Comparison of ENCODE assay signal across 12 mouse cellular contexts in the genomic region with DNA sequence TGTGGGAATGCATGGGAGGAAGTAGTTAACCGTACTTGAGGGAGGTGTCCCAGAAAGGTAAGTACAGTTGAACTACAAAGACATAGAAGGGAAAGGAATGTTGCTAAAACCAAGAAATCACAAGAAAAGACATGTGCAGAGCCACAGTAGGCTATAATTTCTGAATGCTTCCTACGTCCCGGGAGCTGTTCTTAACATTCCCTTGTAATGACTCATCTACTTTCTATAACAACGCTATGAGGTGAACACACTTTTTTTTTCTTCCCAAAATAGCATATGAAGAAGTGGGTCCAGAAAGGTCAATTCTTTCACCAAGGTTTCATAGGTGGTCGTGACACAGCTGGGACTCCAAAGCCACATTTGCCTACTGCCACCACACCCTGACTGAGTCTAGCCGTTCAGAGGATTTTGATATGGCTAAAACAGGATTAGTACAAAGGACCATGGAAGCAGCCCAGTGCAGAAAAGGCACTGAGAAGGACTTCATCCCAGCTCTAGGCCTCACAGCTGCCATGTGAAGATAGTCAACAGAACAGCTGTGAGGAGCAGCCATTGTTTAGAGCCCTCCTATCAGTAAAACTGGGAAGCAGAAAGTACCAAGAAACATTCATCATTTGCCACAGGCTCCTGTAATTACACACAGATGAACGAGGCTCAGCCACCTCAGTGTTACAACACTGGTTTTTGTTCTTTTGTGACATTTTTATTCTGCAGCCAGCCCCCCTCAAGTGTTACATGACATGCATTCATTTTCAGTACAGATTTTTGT.
DNase-seq lines count a peak whose midpoint lies in the region; ATAC-seq lines count a peak whose summit lies in the region.
"Had no signal": no experiment of that assay in that cellular context is flagged by ENCODE, and none has a peak within 500 bp of the region (broad histone marks: within the 10 kb centered on the region; RNA-seq: fewer than 3 reads in every experiment).

No protein-coding gene starts in this region.

- no peak for DNase-seq in forebrain, embryonic 10.5 days (ENCODE audit: extremely low spot score, low spot score)
- peak; percentile 45 for DNase-seq in 3T3-L1 (ENCODE audit: low read depth, low spot score)
- DNase-seq in heart, embryonic 10.5 days (ENCODE audit: low spot score) = no peak
- DNase-seq in limb, embryonic 11.5 days (ENCODE audit: low spot score) = peak; percentile 66
- no peak for DNase-seq in right cerebral cortex, postnatal 25 days
- DNase-seq in thymus, adult 18-20 months = no peak
- DNase-seq in thymus, postnatal 25 days = no peak
- DNase-seq: kidney, adult 18-20 months had no signal

- WGBS in forebrain, embryonic 10.5 days = 84% methylated on average over 7 of the region's 7 CpGs
- 75% methylated on average over 7 of the region's 7 CpGs for WGBS in forebrain, embryonic 12.5 days
- 35% methylated on average over 7 of the region's 7 CpGs for WGBS in heart, embryonic 10.5 days
- 43% methylated on average over 7 of the region's 7 CpGs for WGBS in limb, embryonic 11.5 days

- H3K36me3 ChIP-seq in forebrain, embryonic 10.5 days (replicated peaks) = no peaks in the 10 kb centered on the region
- no peaks in the 10 kb centered on the region for H3K36me3 ChIP-seq in forebrain, embryonic 12.5 days (replicated peaks)
- H3K36me3 ChIP-seq in heart, embryonic 10.5 days = no peaks in the 10 kb centered on the region
- H3K36me3 ChIP-seq in limb, embryonic 11.5 days (ENCODE audit: control insufficient read depth, insufficient read depth, low read length) = no peaks in the 10 kb centered on the region
- H3K36me3 ChIP-seq: lung, embryonic 15.5 days; neural tube, embryonic 15.5 days had no signal

- H3K4me3 ChIP-seq in forebrain, embryonic 10.5 days = no peak overlapping the region
- H3K4me3 ChIP-seq in forebrain, embryonic 12.5 days (replicated peaks) = no peak overlapping the region
- H3K4me3 ChIP-seq in heart, embryonic 10.5 days = no peak overlapping the region
- H3K4me3 ChIP-seq in limb, embryonic 11.5 days (ENCODE audit: low read depth, low read length) = no peak overlapping the region
- H3K4me3 ChIP-seq: lung, embryonic 15.5 days; neural tube, embryonic 15.5 days had no signal

- H3K9ac ChIP-seq in forebrain, embryonic 12.5 days = no peak overlapping the region
- H3K9ac ChIP-seq in limb, embryonic 11.5 days (ENCODE audit: low read length) = no peak overlapping the region
- H3K9ac ChIP-seq: lung, embryonic 15.5 days; neural tube, embryonic 15.5 days had no signal

- H3K4me2 ChIP-seq in forebrain, embryonic 12.5 days = no peak overlapping the region
- H3K4me2 ChIP-seq in limb, embryonic 11.5 days (ENCODE audit: low read depth, severe bottlenecking) = no peak overlapping the region
- H3K4me2 ChIP-seq: lung, embryonic 15.5 days; neural tube, embryonic 15.5 days had no signal

- peaks cover 10% of the 10 kb centered on the region for H3K4me1 ChIP-seq in forebrain, embryonic 10.5 days
- peaks cover 6% of the 10 kb centered on the region; the same call in 1 of the 2 replicates for H3K4me1 ChIP-seq in forebrain, embryonic 12.5 days
- peaks cover 9% of the 10 kb centered on the region for H3K4me1 ChIP-seq in heart, embryonic 10.5 days
- H3K4me1 ChIP-seq in limb, embryonic 11.5 days (ENCODE audit: control insufficient read depth, insufficient read depth, low read length) = peaks cover 11% of the 10 kb centered on the region; the same call in 1 of the 2 replicates
- H3K4me1 ChIP-seq: lung, embryonic 15.5 days; neural tube, embryonic 15.5 days had no signal

- H3K9me3 ChIP-seq in forebrain, embryonic 10.5 days = no peaks in the 10 kb centered on the region
- no peaks in the 10 kb centered on the region for H3K9me3 ChIP-seq in forebrain, embryonic 12.5 days
- H3K9me3 ChIP-seq in heart, embryonic 10.5 days = no peaks in the 10 kb centered on the region
- H3K9me3 ChIP-seq in limb, embryonic 11.5 days (ENCODE audit: control insufficient read depth, low read length) = no peaks in the 10 kb centered on the region
- H3K9me3 ChIP-seq: lung, embryonic 15.5 days; neural tube, embryonic 15.5 days had no signal

- no peaks in the 10 kb centered on the region for H3K27me3 ChIP-seq in forebrain, embryonic 10.5 days (ENCODE audit: poor library complexity, severe bottlenecking)
- H3K27me3 ChIP-seq in forebrain, embryonic 12.5 days = no peaks in the 10 kb centered on the region
- no peaks in the 10 kb centered on the region for H3K27me3 ChIP-seq in heart, embryonic 10.5 days (ENCODE audit: insufficient read depth, poor library complexity, severe bottlenecking)
- H3K27me3 ChIP-seq in limb, embryonic 11.5 days (ENCODE audit: control insufficient read depth, insufficient read depth, low read length) = no peaks in the 10 kb centered on the region
- H3K27me3 ChIP-seq: lung, embryonic 15.5 days; neural tube, embryonic 15.5 days had no signal

- 0 out of 2 replicates have a peak overlapping the region, but pooled peaks have one; percentile 35 for H3K27ac ChIP-seq in forebrain, embryonic 10.5 days
- no peak overlapping the region for H3K27ac ChIP-seq in forebrain, embryonic 12.5 days
- H3K27ac ChIP-seq in heart, embryonic 10.5 days = peak overlapping the region; percentile 56; the same call in 1 of the 2 replicates
- no peak overlapping the region; the same call in 1 of the 2 replicates for H3K27ac ChIP-seq in limb, embryonic 11.5 days (replicated peaks; ENCODE audit: low read depth, low read length)
- H3K27ac ChIP-seq: lung, embryonic 15.5 days; neural tube, embryonic 15.5 days had no signal

- no peak for ATAC-seq in forebrain, embryonic 12.5 days (ENCODE audit: low FRiP score)
- peak; percentile 57; the same call in 1 of the 2 replicates for ATAC-seq in limb, embryonic 11.5 days (ENCODE audit: insufficient number of reproducible peaks, low FRiP score, low TSS enrichment, low read depth)
- ATAC-seq: midbrain, embryonic 16.5 days had no signal

Comparison
In these comparisons a context has a peak if more than half of its experiments do, and no peak if none do; other contexts are left out.
1. H3K27ac ChIP-seq: peak in forebrain, embryonic 10.5 days (single experiment) and heart, embryonic 10.5 days (single experiment); none in forebrain, embryonic 12.5 days (single experiment) and limb, embryonic 11.5 days (single experiment).
2. DNase-seq: peak in 3T3-L1 (single experiment) and limb, embryonic 11.5 days (single experiment); none in forebrain, embryonic 10.5 days (single experiment), heart, embryonic 10.5 days (single experiment), right cerebral cortex, postnatal 25 days (single experiment), thymus, adult 18-20 months (0 of 2) and thymus, postnatal 25 days (single experiment).